Mouse (Mus musculus) kidney, postnatal 25 days (tissue): Measurements from ENCODE around the gene Commd1.
A peak's percentile ranks its signal among the peaks of the same experiment; 100 is the strongest.

ENCODE experiments used
- DNase-seq, 2 experiments: peaks; one replicate each; pipeline ENCODE4 v3.0.0; 2021; ENCODE audit warnings: mixed read lengths in 2 of 2

Gene Commd1

DNA sequence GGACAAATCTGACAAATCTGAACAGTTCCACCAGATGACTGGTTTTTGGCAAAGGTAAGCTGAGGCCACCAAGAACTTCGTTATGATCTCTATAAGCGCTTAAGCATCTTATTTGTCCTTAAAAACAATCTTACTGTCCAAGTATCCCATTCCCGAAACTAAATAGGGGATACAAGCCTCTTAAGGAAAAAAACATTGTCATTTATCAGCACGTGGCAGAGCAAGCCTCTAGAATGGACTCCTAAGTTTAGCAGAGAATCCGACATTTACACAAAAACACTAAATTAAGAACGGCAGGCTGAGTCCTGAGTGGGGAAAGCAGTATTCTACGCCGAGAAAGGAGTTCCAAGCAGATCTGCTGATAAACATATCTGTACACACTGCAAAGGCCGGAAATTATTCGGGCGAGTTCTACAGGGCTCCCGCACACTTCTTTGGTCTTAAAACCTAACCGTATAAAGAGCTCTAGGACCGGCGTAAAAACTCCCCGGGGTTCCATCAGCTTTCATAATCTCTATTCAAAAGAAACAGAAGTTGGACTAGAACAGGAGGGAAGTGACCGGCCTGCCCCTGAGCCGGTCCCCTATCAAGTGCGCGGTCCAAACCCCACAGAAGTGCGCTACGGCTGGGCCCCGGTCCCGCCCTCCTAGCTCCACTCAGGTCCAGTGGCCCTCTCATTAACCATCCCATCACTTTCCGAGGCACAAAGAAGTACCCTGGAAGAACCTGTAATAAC is 124.3 kb downstream of the Commd1 start:
- peak; percentile 49 to 66 for DNase-seq

DNA sequence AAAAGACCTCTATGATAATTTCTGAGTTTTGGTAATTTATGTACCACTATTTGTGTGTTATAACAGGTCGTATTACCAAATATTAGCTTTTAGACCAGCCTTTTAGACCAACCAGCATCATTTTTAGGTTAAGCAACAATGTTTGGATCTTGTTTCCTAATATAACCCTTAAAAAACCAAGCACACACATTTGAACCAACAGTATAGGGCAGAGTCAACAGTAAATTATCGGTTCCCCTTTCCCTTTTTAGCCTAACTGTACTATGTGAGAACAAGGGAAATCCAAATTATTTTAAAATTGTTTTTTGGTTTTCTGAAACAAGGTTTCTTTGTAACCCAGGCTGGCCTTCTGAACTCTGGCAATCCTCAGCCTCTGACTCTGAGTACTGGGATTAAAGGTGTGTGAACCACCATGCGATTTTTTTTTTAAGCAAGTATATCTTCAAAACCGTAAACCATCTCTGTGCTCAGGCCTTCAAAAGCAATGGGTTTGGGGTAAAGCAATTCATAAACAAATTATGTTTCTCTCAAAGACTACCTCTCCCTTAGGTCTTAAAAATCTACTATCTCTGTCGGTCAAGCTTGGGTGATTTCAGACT is 125.0 kb downstream of the Commd1 start:
- no peak for DNase-seq

DNA sequence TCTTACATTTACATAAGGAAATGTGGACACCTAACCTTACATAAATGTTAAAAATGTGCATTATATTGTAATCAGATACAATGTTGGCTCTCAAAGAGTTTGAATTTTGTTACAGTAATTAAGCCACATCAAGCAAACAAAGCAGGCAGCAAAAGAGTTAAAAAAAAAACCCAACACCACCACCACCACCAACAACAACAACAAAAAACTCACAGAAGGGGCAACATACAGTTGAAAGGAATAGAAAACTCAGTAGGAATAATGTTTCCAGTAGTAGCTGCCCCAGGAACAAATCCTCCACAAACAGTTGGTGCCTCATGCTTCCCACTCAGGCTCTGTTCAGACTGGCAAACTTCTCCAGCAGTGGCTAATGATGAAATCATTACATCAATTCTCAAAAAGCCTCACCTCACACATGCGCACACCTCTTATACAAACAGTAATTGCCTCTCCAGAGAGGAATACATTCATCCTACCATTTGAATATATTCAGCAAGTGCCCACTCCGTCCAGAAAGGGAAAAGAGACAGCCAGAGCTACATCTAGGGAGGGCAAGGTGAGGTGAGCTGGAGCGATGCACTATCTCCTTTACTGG is 125.7 kb downstream of the Commd1 start:
- DNase-seq: no peak

DNA sequence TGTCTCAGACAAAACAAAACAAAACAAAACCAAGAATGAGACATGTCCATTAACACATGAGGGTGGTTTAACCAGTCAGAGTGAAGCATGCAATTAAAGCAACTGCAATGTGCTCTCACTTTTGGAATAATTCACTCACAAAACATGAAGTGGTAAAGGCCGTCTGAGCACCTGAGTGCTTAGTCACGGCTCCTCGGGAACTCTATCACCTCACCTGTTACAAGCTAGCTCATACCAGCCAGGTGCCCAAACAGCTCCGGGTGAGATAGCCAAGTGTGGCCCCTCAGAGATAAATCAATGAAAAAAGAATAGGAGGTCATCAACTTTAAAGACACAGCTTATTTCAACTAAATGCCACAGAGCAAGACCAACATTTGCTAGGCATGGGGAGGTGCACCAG is 127.6 kb downstream of the Commd1 start:
- peak in 1 of 2 experiments; percentile 45 for DNase-seq

DNA sequence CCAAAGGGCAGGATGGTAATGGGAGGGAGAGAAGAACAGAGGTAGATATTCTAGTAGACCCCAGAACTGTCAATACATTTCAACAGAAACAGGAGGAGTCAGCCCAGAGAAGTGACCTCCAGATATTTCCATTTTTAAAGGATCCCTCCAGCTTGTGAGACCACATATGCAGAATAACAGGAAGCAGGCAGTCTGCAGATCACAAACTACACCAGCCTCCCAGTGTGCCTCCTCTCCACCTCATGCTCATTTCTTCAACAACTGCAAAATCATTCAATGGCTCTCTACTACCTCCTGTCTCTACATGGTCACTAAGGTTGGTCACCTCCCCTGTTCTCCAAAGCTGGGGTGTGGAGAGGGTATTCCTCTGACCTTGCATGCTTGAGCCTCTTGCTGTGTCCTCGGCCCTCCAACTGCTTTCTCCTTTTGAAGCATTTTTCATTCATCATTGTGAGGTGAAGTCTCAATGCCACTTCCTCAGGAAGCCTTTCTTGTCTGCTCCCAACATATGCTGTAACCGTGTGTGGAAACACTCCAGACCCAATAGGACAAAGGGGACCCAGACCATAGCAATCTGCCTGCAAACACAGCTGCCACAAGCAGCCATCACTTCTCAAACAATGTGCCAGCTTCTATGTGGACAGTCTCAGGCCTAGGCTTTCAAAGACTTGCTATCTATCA is 128.6 kb downstream of the Commd1 start:
- DNase-seq: no peak

DNA sequence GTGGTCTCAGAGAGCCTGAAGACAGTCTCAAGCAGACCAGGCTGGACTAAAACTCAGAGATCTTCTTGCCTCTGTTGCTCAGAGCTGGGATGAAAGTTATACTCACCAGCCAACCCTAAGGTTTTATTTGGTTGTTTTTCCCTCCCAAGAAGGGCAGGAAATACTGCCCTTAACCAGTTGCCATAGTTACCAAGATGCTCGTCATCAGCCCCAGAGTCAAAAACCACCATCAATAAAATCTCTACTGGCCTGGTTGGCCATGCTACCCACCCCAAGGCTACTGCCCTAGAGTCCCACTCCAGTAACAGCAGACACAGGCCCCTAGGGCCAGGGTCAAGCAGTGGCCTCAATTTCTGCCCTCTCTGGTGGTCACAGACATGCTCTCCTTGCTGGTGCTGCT is 129.7 kb downstream of the Commd1 start:
- no peak for DNase-seq

DNA sequence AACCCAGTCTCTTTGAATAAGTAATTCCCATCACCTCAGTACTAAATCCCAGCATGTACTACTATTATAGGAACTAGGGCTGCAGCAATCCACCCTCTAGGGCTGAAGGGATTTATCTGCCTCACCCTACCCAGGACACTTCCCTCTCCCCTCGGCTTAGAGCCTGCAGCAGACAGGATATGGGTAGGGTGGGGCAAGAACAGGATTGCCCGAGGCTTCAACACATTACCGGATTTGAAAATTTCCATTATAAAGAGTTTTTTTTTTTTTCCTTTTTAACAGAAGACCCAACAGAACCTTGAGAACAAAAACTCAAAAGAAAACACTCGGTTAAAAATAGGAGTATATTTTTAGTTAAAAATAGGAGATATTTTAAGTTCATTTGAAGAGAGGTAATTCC is 130.8 kb downstream of the Commd1 start:
- DNase-seq: peak in 1 of 2 experiments; percentile 64

DNA sequence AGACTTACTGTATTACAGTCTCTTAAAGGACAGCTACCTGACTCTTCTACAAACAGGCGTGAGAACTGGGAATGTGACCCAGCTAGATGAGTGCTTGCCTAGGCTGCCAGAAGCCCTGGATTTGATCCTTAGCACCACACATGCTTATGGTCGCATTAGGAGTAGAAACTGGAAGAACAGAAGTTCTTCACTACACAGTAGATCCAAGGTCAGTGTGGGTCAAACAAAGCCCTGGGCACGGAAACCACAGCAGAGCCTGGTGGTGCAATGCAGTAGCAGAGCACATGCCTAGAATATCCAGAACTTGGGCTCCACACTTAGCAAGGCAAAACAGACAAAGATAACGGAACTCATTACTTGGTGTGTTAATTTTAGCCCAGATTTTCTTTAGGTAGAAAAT is 132.1 kb downstream of the Commd1 start:
- peak; percentile 68 to 84 for DNase-seq

DNA sequence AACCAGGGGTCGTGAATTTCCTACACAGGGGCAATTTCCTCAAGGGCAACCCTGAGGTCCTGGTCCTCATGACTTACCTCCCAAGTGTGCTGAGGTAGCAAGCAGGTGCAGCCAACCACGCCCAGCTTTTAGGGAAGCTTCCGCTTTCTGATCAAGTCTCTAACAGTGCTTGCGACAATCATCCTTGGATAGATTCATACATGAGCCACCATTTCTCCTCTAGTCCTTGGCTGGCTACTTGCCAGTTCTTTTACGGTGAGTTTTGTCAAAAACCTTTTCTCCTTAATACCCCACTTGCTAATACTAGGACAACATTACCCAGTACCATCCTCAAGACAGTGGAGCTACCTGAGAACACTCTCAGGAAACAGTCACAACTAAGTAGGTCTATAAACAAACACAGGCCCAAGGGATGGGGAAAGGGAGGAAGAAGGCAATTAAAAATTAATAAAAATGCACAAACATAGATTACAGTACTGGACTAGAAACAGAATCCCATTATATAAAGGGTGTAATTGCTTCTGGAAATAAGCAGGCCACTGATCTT is 133.5 kb downstream of the Commd1 start:
- DNase-seq: no peak

DNA sequence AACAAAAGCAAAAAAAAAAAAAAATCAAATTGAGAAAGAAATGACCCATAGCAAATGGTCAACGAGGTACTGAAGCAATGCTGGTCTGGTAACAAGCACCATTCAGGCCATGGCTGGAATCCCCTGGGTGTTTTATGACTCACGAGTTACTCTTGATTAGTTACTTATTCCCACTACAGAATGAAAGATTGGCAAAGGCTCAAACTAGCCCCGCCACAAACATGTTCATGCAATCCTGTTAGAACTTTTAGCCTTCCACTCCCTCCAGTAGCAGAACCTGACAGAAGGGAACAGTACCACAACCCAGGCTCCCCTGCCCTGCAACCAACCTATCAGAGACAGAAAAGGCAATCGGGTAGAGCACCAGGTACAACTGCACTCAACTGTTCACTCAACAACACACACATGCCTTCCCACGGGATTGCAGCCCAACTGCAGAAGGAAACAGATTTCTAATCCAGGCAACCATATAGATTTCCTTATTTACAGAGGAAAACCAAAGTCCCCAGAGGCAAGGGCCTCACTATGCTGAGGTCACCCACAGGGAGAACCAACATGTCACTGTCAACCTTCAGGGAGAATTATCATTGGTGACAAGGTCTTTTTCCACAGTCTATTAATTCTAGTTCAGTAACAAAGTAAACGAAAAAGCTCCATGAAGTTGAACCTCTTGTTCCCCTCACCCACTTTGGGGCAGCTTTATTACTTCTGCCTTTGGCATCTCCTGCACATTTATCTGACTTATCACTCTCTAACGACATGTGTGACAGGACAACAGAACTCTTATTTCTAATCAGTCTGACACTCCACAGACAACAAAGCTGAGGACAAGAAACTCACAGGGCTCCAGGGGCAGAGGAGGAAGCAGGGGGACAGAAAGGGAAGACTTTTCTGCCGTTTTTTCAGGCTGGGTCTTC is 134.2 kb downstream of the Commd1 start:
- peak; percentile 81 to 88 for DNase-seq

DNA sequence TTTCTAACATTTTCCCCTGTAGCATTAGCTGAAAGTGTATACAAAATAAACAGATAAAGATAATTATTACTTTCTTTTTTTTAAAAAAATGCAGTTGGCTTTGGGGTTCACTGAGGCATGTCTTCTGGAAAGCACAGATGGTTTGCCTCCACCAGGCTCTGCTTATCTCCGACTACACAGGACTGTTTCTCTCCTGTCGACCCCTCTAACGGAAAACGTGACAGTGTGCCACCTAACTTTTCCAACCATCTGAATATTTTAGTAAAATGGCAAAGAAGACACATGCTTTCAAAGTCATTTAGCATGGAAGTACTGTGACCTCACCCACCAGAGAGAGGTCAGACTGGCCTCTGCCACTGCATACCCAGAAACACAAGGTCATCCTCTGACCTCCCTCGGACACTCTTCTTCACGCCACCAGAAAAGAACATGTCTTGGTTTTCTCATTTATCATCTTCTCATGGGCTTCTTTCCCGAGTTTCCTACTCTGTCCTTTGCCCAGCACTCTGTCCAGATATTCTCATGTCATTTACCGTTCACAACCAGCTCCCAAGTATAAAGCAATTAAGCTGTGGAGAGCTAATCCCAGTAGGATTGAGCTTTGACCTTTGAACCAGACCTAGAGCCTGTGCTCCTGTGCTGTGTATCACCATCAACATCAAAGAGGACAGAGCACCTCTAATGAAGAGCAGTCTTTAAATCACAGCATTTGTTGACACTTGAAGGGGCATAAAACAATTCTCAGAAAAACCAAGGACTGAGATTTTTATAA is 135.0 kb downstream of the Commd1 start:
- DNase-seq: peak in 1 of 2 experiments; percentile 53
